Mouse (Mus musculus) forebrain, embryonic 14.5 days (tissue): ENCODE measurements around the gene Atp8b3. TPM values are rescaled to one million over a fixed set of nuclear protein-coding genes. Genes with fewer than 3 reads are reported as not detected.
A peak's percentile ranks its signal among the peaks of the same experiment; 100 is the strongest.

Experiments
- ATAC-seq: fragments of 200-750 bp; cut with Nextera tagmentation; 2 replicates; pipeline ENCODE4 v1.8.0; 2017; ENCODE audit warnings: mild to moderate bottlenecking, moderate library complexity
- DNase-seq: peaks from one replicate; pipeline ENCODE4 v3.0.0-alpha.2; 2015; ENCODE audit warnings: low spot score
- H3K27ac ChIP-seq: fragments of 300-500 bp; sonication (generic); 2 replicates; pipeline ENCODE4 v1.5.1; 2014; ENCODE audit warnings: low read depth, mild to moderate bottlenecking, control low read depth, low read length, moderate library complexity
- H3K27me3 ChIP-seq: fragments of 300-500 bp; sonication (generic); replicated peaks from 2 replicates; pipeline ENCODE4 v1.6.1; 2014; ENCODE audit warnings: low read length, control low read depth, mixed read lengths; ENCODE audit not compliant: control insufficient read depth, insufficient read depth
- H3K36me3 ChIP-seq: fragments of 300-500 bp; sonication (generic); 2 replicates; pipeline ENCODE4 v1.6.1; 2014; ENCODE audit warnings: low read length, control low read depth; ENCODE audit not compliant: control insufficient read depth, insufficient read depth
- H3K4me1 ChIP-seq: fragments of 300-500 bp; sonication (generic); 2 replicates; pipeline ENCODE4 v1.6.1; 2014; ENCODE audit warnings: antibody characterized with exemption, low read length, control low read depth; ENCODE audit not compliant: control insufficient read depth, insufficient read depth
- H3K4me2 ChIP-seq: fragments of 300-500 bp; sonication (generic); 2 replicates; pipeline ENCODE4 v1.6.1; 2014; ENCODE audit warnings: mild to moderate bottlenecking, control low read depth, low read length
- H3K4me3 ChIP-seq: fragments of 300-500 bp; sonication (generic); 2 replicates; pipeline ENCODE4 v1.5.1; 2014; ENCODE audit warnings: low read depth, low read length, control low read depth
- H3K9ac ChIP-seq: fragments of 300-500 bp; sonication (generic); 2 replicates; pipeline ENCODE4 v1.6.1; 2014; ENCODE audit warnings: mild to moderate bottlenecking, low read length, control low read depth, moderate library complexity
- H3K9me3 ChIP-seq: fragments of 300-500 bp; sonication (generic); replicated peaks from 2 replicates; pipeline ENCODE4 v1.6.1; 2016; ENCODE audit warnings: low read length, control low read depth, mixed read lengths; ENCODE audit not compliant: control insufficient read depth
- WGBS: fragments of 180-500 bp; shearing (Covaris S2); extraction: QIAGEN DNeasy Blood & Tissue Kit; methylation state at CpG from one replicate; pipeline ENCODE4 v1.1.7; 2014; 5-methylcytosine and 5-hydroxymethylcytosine counted together
- polyA plus RNA-seq: library from polyadenylated mRNA; unstranded; fragments of >200 nt; fragmentation: Nextera tagmentation; extraction: Ambion mirVana; gene quantifications from 2 replicates; pipeline ENCODE4 v1.2.1, GENCODE M21; 2014

Gene Atp8b3
- polyA plus RNA-seq, 1 experiment from 2014 or later = 0.33 TPM

GRCm38 (mm10) chr10:80519287-80519686 lies 19.6 kb downstream of the Atp8b3 start:
- Histone ChIP-seq H3K36me3 (no peaks in the 10 kb centered on the region), H3K4me2 (no peak overlapping the region), H3K9me3 (no peaks in the 10 kb centered on the region), H3K27me3 (no peaks in the 10 kb centered on the region), H3K27ac (no peak overlapping the region), H3K9ac (no peak overlapping the region), H3K4me3 (no peak overlapping the region), H3K4me1 (no peaks in the 10 kb centered on the region)
- DNase-seq = no peak
- WGBS = 81% methylated on average over 2 of the region's 2 CpGs
- no peak for ATAC-seq

- Histone ChIP-seq H3K27me3 (0 out of 2 replicates have a peak, but pooled peaks cover 7% of the 10 kb centered on the region), H3K27ac (no peak overlapping the region), H3K4me1 (peaks cover 2% of the 10 kb centered on the region; the same call in 1 of the 2 replicates), H3K9ac (peak overlapping the region; percentile 26; the same call in 1 of the 2 replicates), H3K36me3 (no peaks in the 10 kb centered on the region), H3K4me2 (0 out of 2 replicates have a peak overlapping the region, but pooled peaks have one; percentile 16), H3K4me3 (no peak overlapping the region), H3K9me3 (no peaks in the 10 kb centered on the region)
- no peak for DNase-seq
- 7% methylated on average over 19 of the region's 19 CpGs for whole genome bisulfite sequencing
- no peak for ATAC-seq
Measured at GRCm38 (mm10) chr10:80513739-80514138, 25.2 kb downstream of the Atp8b3 start.

GRCm38 (mm10) chr10:80510273-80510660 lies 28.7 kb downstream of the Atp8b3 start:
- no peak overlapping the region for H3K27ac ChIP-seq
- DNase-seq (no peak), ATAC-seq (no peak)
- 54% methylated on average over 10 of the region's 10 CpGs for WGBS
- H3K36me3 ChIP-seq = no peaks in the 10 kb centered on the region
- no peak overlapping the region for H3K9ac ChIP-seq
- no peaks in the 10 kb centered on the region for H3K9me3 ChIP-seq
- peaks cover 20% of the 10 kb centered on the region for H3K27me3 ChIP-seq
- H3K4me1 ChIP-seq = peaks cover 2% of the 10 kb centered on the region; the same call in 1 of the 2 replicates
- no peak overlapping the region for H3K4me3 ChIP-seq
- no peak overlapping the region for H3K4me2 ChIP-seq

GRCm38 (mm10) chr10:80509412-80510272 lies 29.3 kb downstream of the Atp8b3 start:
- WGBS = 12% methylated on average over 20 of the region's 20 CpGs
- peak overlapping the region; percentile 51 for H3K4me2 ChIP-seq
- peak overlapping the region; percentile 21 for H3K4me3 ChIP-seq
- ATAC-seq (peak; percentile 50; the same call in 1 of the 2 replicates), DNase-seq (peak; percentile 84)
- H3K27me3 ChIP-seq = peaks cover 24% of the 10 kb centered on the region
- peaks cover 2% of the 10 kb centered on the region; the same call in 1 of the 2 replicates for H3K4me1 ChIP-seq
- H3K9ac ChIP-seq = 0 out of 2 replicates have a peak overlapping the region, but pooled peaks have one; percentile 21
- H3K36me3 ChIP-seq = no peaks in the 10 kb centered on the region
- no peaks in the 10 kb centered on the region for H3K9me3 ChIP-seq
- no peak overlapping the region for H3K27ac ChIP-seq

GRCm38 (mm10) chr10:80506222-80506621 lies 32.7 kb downstream of the Atp8b3 start:
- H3K4me1 ChIP-seq = peaks cover 2% of the 10 kb centered on the region; the same call in 1 of the 2 replicates
- DNase-seq (peak; percentile 85), ATAC-seq (no peak)
- H3K4me2 ChIP-seq = no peak overlapping the region
- peaks cover 42% of the 10 kb centered on the region for H3K27me3 ChIP-seq
- no peak overlapping the region for H3K9ac ChIP-seq
- no peak overlapping the region for H3K27ac ChIP-seq
- no peaks in the 10 kb centered on the region for H3K36me3 ChIP-seq
- H3K9me3 ChIP-seq = no peaks in the 10 kb centered on the region
- no peak overlapping the region for H3K4me3 ChIP-seq
- under 1% methylated on average over 11 of the region's 11 CpGs for whole genome bisulfite sequencing

- Histone ChIP-seq H3K4me2 (no peak overlapping the region), H3K36me3 (no peaks in the 10 kb centered on the region), H3K4me3 (no peak overlapping the region), H3K9me3 (no peaks in the 10 kb centered on the region), H3K27ac (no peak overlapping the region), H3K4me1 (peaks cover 2% of the 10 kb centered on the region; the same call in 1 of the 2 replicates), H3K27me3 (peaks cover 57% of the 10 kb centered on the region), H3K9ac (no peak overlapping the region)
- no peak for DNase-seq
- no peak for ATAC-seq
- WGBS = 0% methylated on average over 9 of the region's 9 CpGs
Measured at GRCm38 (mm10) chr10:80504724-80505123, 34.2 kb downstream of the Atp8b3 start.

GRCm38 (mm10) chr10:80503599-80504220 lies 35.2 kb downstream of the Atp8b3 start:
- Histone ChIP-seq H3K4me2 (no peak overlapping the region), H3K4me3 (no peak overlapping the region), H3K9ac (no peak overlapping the region), H3K4me1 (no peaks in the 10 kb centered on the region), H3K9me3 (no peaks in the 10 kb centered on the region), H3K36me3 (no peaks in the 10 kb centered on the region), H3K27me3 (peaks cover 67% of the 10 kb centered on the region), H3K27ac (no peak overlapping the region)
- 1% methylated on average over 27 of the region's 27 CpGs for WGBS
- DNase-seq (no peak), ATAC-seq (no peak)

GRCm38 (mm10) chr10:80502819-80503314 lies 36.1 kb downstream of the Atp8b3 start:
- H3K9ac ChIP-seq = no peak overlapping the region

More at GRCm38 (mm10) chr10:80502819-80503314, 36.1 kb downstream of the Atp8b3 start:
- WGBS = under 1% methylated on average over 22 of the region's 22 CpGs
- ATAC-seq (no peak), DNase-seq (no peak)
- H3K36me3 ChIP-seq = no peaks in the 10 kb centered on the region
- no peak overlapping the region for H3K4me2 ChIP-seq
- H3K4me1 ChIP-seq = no peaks in the 10 kb centered on the region
- H3K9me3 ChIP-seq = no peaks in the 10 kb centered on the region
- no peak overlapping the region for H3K4me3 ChIP-seq
- H3K27ac ChIP-seq = no peak overlapping the region
- H3K27me3 ChIP-seq = peaks cover 75% of the 10 kb centered on the region
